Mouse (Mus musculus) right cerebral cortex, postnatal 25 days (tissue): Measurements from ENCODE around the gene Mtmr2.
"Not testable (repeated sequence)": the region's sequence is repeated elsewhere in the genome, so short reads cannot be mapped to it uniquely, and the experiment has no call there.

Experiments used
- DNase-seq: peaks from one replicate; pipeline ENCODE4 v3.0.0; 2022

The Mtmr2 gene

DNA sequence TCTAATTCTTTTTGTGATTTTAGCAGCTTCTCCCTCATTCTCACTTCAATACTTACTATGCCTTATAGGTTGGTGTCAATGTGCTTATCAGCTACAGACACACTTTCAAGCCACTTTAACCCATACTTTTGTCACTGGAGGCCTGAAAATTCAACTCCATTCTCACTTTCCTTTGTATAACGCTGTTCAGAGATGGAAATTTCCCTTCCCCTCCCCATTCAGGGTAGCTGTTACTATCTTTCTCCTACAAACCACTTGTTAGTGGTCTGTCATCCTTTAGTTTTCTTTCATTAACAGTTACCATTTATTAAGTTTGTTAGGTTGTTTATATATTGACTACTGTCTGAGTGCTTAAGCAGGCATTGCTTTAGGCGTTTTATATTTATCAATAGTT, at the start of gene Mtmr2:
Gene Mtmr2 (plus strand): TSS at position 7 of the 394 bp plus-strand sequence.
- DNase-seq: no peak

DNA sequence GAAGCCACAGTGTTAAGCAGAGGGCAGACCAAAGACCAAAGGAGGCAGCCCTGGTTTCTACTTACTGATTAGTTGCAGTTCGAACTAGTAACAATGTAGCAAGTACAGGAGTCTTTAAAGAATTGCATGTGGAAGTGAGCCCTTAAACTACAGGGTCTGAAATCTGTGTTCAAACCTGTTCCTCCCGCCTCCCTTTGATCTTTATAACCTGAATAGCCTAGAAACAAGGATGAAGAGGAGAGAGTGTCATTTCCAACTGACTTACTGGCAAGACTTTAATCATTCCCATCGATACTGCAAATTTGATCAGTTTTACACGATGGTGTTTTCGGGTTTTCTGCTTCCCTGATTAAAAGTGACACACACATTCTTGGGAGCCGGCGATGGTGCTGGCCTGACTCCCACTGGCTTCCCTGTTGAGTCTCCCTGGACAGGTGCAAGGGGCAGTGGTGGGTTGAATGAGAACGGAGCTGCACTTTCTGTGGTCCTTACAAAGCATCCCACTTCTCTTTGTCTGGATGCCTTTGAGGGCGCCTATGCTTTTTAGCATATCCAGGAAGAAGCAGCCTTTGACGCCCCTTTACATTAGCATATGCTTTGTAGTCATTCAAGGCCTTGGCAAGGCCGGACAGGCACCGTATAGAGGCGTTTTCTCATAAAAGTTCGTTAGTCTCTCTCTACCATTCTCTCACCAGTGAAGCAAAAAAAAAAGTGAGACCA, 49.0 kb upstream of the Mtmr2 start:
- DNase-seq: no peak

DNA sequence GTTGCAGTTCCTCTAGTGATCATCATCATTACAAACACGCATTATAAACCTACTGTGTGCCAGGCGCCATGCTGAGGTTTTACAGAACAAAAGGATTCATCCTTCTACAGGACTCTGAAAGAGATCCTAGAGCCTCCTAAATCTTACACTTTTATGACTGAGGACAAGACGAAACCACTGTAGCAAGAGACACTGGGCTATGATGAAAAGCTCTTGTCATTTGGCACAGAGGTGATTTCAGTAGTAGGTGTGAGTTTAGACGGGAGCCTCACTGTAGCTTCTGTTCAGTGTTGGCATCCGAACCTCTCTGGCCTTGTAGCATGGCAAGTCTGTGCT, 48.5 kb upstream of the Mtmr2 start:
- DNase-seq: no peak

DNA sequence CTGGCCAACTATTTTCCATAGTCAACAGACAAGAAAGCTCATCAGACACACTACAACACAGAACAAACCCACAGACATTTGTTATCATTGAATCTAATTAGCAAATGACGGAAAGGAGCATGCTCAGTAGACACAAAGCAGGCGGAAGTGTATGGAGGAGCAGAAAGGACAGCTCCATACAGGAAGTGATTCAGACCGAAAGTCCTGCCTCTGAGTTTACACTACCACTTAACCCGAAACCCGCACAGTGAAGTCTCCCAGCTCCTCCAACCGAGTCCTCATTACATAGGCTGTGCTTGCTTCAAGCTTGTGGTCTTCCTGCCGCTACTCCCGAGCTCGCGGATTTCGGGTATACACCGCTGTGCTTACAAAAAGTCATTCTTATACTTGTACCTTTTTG, 46.4 kb upstream of the Mtmr2 start:
- DNase-seq: no peak

DNA sequence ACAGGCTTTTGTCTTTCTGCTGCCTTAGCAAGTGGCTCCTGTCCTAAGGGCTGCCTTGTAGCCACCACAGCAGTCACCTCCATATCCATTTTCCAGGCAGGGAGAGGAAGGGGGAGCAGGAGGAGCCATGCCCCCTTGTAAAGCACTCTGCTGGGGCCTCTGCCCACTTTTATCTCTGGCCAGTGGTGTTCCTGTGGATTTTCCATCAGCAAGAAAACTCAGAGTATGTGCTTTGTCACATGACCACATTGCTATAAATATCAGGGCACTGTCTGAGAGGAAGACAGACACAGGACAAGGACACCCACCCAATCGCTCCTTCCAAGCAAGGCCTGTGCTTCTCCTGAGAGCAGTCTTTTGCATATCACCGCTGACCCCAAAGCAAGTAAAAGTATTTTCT, 45.1 kb upstream of the Mtmr2 start:
- DNase-seq: no peak

DNA sequence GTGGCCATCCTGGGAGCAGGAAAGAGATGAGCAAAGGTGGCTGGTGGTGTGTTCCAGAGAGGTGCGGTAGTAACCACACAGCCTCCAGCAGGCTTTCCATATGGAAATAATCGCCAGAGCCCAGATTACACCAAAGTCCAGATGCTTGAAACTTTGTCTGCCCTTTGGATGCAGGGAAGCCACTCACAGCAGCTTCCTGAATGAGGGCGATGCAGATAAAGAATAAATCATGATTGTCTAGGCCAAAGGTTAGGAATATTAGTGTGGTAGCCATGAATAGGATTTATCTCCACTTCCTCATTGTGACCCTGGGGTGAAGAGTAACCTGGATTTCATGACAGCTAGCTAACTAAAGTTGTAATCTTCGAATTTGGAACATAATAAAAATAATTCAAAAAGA, 43.3 kb upstream of the Mtmr2 start:
- no peak for DNase-seq

DNA sequence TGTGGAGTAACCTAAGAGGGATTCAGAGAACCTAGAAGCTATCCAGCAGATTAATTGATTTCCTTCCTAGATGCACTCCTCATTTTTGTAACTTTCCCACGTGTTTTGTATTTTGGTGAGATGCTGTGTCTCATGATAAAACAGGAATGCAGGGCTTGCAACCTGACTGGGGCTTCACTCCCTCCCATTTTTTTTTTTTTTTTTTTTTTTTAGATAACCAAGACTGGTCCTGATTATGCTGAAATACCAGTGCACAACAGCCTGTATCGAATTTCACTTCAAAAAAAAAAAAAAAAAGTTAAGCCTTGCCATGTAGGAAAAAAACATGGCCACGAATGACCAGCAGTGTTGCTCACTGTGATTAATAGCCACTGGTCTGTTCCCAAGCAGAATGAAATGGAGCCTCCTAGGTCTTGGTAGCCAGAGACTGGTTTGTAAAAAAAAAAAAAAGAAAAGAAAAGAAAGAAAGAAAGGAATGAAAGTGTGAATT, 41.1 kb upstream of the Mtmr2 start:
- DNase-seq: no peak

DNA sequence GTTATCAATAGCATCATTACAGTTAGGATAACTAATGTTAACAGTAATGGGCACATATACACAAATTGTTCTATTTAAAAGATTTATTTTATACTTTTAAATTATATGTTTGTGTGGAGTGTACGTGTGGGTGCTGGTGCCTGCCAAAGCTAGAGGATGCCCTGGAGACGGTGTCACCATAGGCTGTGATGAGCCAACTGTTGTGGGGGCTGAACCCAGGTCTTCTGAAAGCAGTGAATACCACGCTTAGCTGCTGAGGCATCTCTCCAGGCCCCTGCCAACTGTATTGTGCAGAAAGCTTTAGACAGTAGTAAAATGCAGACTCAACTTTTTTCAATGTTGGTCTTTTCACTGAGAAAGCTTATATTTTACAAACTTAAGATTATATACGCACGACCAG, 38.8 kb upstream of the Mtmr2 start:
- no peak for DNase-seq

DNA sequence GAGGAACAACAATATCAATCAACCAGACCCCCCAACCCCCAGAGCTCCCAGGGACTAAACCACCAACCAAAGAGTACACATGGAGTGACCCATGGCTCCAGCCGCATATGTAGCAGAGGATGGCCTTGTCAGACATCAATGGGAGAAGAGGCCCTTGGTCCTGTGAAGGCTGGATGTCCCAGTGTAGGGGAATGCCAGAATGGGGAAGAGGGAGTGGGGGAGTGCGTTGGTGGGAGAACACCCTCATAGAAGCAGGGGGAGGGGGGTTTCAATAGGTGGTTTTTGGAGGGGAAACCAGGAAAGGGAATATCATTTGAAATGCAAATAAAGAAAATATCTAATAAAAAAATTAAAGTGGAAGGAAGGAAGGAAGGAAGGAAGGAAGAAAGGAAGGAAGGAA, 32.3 kb upstream of the Mtmr2 start:
- not testable (repeated sequence) for DNase-seq

DNA sequence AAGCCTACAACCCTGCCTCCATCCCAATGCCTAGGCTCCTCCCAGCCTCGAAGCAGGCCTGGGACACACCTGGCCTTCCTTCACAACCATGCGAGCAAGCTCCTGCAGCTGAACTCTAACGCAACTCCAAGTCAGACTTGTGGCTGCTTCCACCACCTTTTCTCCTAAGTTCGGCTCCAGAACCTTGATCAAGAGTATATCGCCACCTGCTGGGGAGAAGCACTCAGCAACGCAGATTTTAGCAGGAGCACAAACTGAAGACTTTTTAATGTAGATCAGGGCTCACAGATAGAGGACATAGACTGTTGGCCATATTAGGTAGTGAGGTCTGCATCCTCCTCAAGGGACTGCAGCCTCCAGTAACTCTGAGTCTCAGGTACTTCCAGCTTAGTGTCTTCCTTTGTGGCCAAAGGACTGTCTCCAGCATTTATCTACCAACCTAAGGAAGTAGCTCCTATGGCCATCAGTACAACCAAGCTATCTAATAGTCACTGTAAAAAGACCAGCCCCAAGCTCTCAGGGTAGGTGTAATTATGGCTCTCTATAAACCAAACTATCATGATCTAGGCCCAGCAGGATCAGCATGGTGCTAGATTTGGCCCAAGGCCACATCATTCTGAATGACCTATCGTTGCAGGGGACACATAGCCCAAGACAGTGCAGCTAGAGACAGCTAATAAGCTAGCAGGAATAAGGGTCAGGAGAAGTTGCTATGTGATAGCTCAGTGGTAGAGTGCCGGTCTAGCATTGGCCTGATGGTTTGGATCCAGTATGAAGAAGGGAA, 31.7 kb upstream of the Mtmr2 start:
- peak; percentile 64 for DNase-seq

DNA sequence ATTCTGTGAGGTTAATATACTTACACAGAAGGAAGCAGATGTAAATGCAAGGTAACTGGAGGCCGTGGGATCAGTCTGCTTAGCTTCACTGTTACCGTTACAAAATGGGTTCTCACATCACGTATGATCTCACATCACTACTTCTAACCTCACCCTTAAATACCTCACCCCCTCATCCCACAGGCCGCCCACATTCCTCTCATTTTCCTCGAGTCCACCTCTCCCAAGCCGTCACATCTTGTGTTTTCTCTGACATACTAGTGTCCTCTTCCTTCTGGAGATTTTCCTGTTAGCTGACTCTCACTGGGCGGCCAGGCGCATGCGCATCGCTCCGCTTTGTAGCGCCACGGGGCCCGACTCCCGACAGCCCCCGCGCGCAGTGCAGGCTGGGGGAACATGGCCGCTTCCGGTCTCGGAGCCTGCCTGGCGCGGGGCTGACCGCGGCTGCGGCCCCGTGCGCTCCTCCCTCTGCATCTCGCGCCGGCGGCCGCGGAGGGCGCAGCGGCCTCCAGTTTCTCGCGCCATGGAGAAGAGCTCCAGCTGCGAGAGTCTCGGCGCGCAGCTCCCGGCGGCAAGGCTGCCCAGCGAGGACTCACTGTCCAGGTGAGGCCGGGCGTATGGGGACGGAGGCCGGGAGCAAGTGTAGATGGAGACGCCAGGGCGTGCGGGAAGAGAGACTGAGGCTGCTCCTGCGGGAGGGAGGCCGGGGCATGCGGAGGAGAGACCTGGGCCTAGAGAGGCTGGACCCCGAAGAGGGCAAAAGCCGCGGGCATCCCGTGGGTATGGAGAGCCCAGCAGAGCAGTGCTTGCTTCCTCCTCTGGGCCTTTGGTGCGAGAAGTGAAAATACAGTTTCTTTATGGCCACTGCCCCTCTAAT, 826 bp downstream of the Mtmr2 start:
- DNase-seq: peak; percentile 98

DNA sequence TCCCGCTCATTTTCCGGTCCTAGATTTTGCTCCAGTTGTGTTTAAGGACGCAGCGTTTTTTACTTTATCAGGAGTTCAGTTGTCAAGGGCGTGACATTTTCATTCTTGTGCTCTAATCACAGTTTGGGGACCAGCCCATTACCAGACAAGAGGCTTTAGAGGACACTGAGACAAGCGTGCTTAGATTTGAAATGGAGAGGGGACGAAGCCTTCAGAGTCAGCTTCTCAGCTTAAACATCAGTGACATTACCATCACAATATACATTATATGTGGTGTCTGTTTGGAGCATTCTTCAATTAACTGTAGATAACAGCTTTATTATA, 1.4 kb downstream of the Mtmr2 start:
- no peak for DNase-seq

DNA sequence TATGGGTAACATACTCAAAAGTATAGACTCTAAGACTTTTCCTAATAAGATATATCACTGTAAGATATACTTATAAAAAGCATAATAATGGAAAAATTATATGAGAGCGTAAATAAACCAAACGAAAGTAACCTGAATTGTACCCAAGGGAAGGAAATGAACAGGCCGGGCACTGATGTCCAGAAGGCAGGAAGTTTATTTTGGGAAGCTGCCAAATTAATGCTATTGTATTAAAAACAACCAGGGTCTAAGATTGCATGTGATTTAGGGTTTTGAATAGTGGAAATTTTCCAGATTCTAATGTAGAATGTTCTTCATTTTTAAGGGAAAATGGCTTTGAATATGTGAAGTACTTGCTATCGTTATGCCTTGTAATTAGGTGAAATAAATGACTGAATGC, 4.3 kb downstream of the Mtmr2 start:
- no peak for DNase-seq

DNA sequence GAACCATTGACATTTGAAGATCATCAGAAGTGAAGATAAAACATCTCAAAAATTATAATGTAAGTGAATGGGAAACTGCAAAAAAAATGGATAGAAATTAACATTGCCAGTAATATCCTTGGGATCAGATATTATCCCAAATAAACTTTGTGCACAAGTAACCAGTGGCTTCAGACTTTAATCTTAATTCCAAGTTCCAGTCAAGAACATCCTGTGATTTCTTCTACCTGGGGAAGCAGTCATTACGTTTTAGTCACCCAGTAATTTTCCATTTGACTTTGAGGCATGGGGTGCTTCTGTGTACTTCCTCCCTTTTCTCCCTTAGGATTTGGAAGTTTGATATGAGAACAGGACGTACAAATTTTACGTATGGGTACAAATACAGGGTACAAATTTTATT, 12.2 kb downstream of the Mtmr2 start:
- DNase-seq: no peak

DNA sequence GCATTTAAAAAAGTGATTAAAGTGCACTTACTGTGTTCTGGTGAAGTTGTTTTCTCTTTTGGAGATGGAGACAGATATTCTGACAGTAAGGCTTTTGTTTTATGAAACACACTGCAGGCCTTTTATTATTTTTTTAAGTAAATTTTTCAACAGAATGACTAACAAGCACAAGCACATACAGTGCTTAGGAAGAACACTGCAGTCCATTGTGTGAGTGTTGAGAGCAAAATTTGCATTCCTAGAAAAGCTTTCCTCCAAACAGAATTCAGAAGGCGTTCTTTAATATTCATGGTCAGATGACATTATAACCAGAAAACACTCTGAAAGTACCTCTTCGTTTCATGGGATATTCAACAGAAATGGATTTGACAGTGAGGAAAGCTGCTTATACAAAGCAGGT, 17.4 kb downstream of the Mtmr2 start:
- DNase-seq: no peak

DNA sequence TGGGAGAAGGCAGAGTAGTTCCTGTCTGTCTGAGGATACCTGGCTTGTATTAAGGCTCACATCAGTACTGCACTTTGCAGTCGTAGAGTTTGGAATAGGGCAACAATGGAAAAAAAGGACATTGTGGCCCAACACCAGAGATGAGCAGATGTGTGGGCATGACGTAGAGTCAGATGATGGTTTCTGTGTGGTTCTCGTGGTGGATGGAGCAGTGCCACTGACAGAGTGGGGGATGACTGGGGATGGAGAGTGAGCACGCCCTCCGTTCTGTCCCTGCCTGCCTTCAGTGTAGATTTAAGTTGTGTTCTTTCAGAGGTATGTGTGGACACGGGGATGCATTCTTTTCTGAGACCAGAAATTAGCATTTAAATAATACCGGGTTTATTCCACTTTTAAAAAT, 18.4 kb downstream of the Mtmr2 start:
- DNase-seq: no peak

DNA sequence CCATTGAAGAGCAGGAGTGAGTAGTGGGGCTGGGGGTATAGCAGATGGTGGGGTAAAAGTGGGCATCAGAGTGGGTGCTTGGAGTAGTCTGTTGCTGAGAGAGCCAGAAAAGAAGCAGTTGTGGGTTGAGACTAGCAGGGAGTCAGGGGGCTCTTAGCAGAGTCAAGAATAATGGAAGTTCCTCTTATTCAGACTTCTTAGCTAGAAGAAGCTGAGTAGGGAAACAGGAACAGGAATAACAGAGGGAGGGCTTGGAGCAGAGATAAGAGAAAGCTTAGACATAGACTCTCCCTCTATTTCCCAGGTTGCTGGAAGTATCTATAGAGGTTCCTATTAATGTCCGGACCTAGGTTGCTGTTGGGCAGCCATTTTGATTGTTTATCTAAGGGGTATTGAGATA, 26.5 kb downstream of the Mtmr2 start:
- no peak for DNase-seq

DNA sequence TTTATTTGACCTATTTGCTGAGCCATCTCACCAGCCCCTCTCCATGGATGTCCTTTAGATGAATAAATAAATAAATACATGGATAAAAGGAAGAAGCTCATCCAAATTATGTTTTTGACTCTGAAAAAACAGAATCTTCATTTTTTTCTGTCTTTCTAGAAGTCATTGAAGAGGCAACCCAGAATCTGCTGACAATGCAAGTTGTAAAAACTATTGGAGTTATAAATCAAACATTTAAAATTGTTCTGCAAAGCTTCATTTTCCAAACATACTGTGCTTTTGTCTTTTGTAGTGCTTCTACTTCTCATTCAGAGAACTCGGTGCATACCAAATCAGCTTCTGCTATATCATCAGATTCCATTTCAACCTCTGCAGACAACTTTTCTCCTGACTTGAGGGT, 33.8 kb downstream of the Mtmr2 start:
- no peak for DNase-seq

DNA sequence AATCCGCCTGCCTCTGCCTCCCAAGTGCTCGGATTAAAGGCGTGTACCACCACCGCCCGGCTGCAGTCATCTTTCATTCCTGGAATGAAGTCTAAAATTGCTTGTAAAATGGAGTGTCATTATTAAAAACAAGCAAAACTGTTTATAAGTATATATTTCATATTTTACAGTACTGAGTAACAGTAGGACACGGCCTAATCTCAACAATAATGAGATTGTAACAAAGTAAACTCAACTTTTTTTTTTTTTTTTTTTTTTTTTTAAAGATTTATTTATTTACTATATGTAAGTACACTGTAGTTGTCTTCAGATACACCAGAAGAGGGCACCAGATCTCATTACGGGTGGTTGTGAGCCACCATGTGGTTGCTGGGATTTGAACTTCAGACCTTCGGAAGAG, 42.7 kb downstream of the Mtmr2 start:
- not testable (repeated sequence) for DNase-seq

DNA sequence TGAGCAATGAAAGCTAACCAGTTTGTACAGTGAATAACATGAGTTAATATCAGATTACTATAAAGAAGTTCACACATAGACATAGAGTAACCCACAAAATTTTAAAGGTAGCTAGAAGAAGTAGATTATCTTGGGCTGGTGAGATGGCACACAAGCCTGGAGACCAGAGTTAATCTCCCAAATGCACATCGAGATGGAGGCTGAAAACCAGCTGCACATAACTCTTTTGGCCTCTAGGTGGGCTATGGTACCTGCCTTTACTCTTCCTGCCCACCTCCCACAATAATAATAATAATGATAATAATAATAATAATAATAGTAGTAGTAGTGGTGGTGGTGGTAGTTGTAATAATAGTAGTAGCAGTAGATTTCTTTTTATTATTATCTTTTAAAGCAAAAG, 46.1 kb downstream of the Mtmr2 start:
- DNase-seq: no peak

DNA sequence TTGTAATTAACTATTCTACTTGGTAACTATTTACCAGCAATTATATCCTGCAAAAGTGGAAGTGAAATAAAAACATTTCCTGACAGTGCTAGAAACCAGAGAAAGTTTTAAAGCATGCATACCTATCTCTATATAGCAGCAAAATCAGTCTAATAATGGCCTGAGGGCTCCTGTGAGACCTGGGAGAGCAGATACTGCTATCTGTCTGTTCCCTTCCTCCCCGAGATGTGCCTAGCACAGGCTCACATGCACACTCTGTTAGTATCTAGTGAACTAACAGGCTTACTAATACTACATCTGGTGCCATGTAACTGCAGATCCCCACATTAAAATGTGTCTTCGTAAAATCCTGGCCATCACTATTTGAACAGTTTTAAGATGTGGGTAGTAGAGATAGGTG, 46.5 kb downstream of the Mtmr2 start:
- DNase-seq: no peak

DNA sequence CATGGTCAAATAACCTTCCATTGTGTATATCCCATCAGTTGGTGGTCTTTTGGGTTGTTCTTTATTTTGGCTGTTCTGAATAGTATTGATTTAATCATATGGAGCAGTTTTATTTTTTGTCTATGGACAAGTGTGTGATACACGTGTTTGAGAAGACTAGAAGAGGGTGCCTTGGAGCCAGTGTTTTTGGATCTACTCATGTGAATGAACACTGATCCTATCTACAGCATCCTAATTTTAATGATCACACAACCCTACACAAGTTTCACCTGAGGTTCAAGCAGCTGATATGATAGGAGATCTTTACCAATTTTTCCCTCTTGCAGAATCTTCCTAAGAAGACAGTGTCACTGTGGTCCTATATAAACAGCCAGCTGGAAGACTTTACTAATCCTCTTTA, 56.3 kb downstream of the Mtmr2 start:
- DNase-seq: no peak

DNA sequence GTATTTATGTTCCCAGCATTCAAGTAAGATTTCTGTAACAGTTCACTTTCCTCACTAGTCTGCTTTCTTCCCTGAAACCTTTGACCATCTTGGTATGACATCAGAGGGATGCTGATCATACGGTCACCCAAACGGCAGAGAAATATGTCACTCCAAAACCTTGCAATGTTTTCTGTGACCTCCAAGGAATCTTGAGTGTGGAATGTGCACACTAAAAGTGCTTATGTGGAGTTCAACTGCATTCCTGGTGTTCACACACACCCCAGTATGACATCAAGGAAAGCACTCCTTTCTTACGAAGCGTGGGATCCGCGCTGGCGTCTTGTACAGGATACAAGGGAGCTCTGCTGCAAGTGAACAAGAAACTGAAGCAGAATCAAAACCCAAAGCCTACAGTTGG, 58.6 kb downstream of the Mtmr2 start:
- DNase-seq: no peak

DNA sequence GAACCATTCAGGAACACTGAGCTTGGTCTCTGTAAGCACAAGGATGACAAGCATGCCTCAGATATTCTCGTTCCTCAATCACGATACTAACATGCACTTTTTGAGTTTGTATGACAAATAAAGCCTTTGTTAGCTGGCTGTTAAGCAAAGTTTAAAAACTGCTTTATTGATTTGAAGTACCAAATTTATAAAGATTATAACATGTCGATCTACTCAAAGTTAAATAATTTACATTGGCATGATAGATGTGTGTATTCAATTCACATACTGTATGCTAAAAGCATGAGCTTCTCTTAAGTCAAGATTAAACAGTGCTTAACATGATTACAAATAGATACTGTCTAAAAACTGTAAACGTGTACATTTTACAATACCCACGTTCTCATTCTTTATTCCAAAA, 59.4 kb downstream of the Mtmr2 start:
- DNase-seq: no peak
